Mouse (Mus musculus): Measurements from ENCODE around the gene Spin1. TPM values are rescaled to one million over a fixed set of nuclear protein-coding genes. Genes with fewer than 3 reads are reported as not detected.

Spin1 gene
- total and polyA plus RNA-seq, 2 experiments from 2014 or later = 31.3 to 41.7 TPM

DNA sequence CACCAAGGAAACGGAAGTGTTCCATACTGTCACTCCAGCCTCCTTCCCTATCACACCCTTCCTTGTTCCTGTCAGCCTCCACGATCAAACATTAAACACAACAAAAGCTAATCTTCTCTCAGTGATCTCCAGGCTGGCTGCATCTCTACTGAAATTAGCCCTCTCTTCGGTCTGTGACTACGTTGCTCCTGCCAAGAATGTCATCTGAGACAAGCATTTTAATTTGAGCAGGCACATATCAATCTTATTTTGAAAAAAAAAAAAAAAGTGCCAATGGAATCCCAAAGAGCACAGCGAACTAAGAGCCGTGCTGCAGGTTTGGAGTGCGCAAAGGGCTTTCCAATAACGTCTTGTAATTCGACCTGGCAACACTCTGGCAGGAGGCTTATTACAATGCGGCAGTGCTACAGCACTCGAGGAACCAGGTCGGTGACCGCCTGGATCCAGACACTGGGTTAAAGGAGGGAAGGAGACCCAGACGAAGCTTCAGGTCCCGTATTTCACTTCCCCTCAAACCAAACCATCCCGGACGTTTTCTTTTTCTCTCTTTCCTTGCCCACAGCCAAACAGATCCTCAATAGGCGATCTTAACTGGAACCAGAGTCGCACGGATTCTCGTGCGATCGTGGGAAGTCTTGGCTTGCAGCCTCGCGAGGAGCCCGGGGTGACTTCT, 984 bp upstream of the Spin1 start:
- TF ChIP-seq CTCF (IDR thresholded peaks at IDR 0.05; ENCODE audit: low read depth) = no peak
- no peak for TF ChIP-seq EP300 (IDR thresholded peaks at IDR 0.05; ENCODE audit: low read depth)
- 0 out of 2 replicates have a peak, but pooled peaks cover 6% of the 10 kb centered on the region for H3K4me1 ChIP-seq (ENCODE audit: control insufficient read depth, insufficient read depth)
- WGBS = 4% methylated on average over 26 of the region's 26 CpGs
- DNase-seq (ENCODE audit: low spot score) (peak; percentile 43), ATAC-seq (ENCODE audit: insufficient read depth, low read depth) (no peak)
- peak overlapping the region; percentile 80 for H3K4me3 ChIP-seq (ENCODE audit: low read depth, low read length)
- H3K27me3 ChIP-seq (ENCODE audit: control insufficient read depth, insufficient read depth, low read length) = no peaks in the 10 kb centered on the region
- peak overlapping the region; percentile 87 for H3K27ac ChIP-seq (ENCODE audit: low read depth)
- H3K9me3 ChIP-seq (replicated peaks; ENCODE audit: control insufficient read depth, low read length) = 0 out of 2 replicates have a peak, but pooled peaks cover 3% of the 10 kb centered on the region
- H3K4me2 ChIP-seq (ENCODE audit: low read depth, low read length) = peak overlapping the region; percentile 98
- 0 out of 2 replicates have a peak, but pooled peaks cover 4% of the 10 kb centered on the region for H3K36me3 ChIP-seq (replicated peaks; ENCODE audit: control insufficient read depth, insufficient read depth, low read length)
- H3K9ac ChIP-seq (replicated peaks; ENCODE audit: low read depth, low read length) = peak overlapping the region; percentile 79

DNA sequence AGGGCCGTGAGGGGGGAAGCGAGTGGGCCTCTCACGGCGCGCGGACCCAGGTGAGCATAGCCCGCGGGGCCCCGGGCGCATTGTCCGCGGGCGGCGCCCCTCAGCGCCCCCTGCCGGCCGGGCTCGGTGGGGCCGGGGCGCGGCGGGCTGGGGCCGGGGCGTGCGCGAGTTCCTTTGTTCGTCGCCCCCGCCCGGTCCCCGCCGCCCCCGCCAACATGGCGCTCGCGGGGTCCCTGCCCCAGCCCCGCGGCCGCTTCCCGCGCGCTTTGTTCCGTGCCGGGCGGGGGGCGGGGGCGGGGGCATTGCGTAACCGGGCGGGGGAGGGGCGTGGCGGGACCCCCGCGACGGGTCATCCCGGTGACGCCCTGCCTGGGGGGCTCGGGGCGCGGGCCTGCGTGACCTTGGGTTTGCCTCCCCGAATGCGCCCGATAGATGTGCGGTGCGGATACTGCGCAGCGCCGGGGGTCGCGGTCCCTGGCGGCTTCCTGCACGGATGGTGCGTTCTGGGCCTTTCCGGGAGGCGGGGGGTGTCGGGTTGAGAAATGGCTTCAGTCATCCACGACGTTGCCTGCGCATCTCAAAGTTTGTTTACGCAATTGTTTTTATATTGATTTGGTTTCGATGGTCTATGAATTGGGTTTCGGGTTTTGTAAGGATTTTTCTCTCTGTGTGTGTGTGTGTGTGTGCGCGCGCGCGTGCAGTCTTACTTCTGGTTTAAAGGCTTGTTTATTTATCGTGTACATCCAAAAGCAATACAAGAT, 516 bp downstream of the Spin1 start:
- H3K36me3 ChIP-seq (replicated peaks; ENCODE audit: control insufficient read depth, insufficient read depth, low read length) = 0 out of 2 replicates have a peak, but pooled peaks cover 4% of the 10 kb centered on the region
- peak; percentile 79 for ATAC-seq (ENCODE audit: insufficient read depth, low read depth)
- peak; percentile 18 for DNase-seq (ENCODE audit: low spot score)

DNA sequence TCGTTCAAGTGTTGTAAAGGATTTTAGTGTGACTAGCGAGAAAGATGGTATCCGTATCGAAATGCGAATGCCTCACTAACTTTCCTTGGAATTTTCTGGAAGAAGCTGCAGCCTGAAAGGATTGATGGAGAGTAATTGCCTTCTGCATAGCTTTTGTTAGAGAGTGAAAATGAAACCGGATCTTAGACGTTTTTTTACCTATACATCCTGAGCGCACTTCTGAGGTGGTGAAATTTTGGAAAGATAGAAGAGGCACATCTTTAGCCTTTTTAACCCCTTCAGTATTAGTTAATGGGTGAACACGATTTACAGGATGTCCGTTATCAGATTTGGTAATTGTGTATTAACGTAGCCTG, 1.1 kb downstream of the Spin1 start:
- TF ChIP-seq EP300 (IDR thresholded peaks at IDR 0.05; ENCODE audit: low read depth) (no peak), CTCF (IDR thresholded peaks at IDR 0.05; ENCODE audit: low read depth) (no peak)
- H3K36me3 ChIP-seq (replicated peaks; ENCODE audit: control insufficient read depth, insufficient read depth, low read length) = 0 out of 2 replicates have a peak, but pooled peaks cover 4% of the 10 kb centered on the region
- DNase-seq (ENCODE audit: low spot score) = peak; percentile 43
- peak overlapping the region; percentile 79 for H3K9ac ChIP-seq (replicated peaks; ENCODE audit: low read depth, low read length)
- ATAC-seq (ENCODE audit: insufficient read depth, low read depth) = no peak
- H3K4me1 ChIP-seq (ENCODE audit: control insufficient read depth, insufficient read depth) = 0 out of 2 replicates have a peak, but pooled peaks cover 6% of the 10 kb centered on the region
- WGBS = 21% methylated on average over 11 of the region's 11 CpGs
- peak overlapping the region; percentile 80 for H3K4me3 ChIP-seq (ENCODE audit: low read depth, low read length)
- H3K27me3 ChIP-seq (ENCODE audit: control insufficient read depth, insufficient read depth, low read length) = no peaks in the 10 kb centered on the region
- H3K4me2 ChIP-seq (ENCODE audit: low read depth, low read length) = peak overlapping the region; percentile 98
- H3K27ac ChIP-seq (ENCODE audit: low read depth) = peak overlapping the region; percentile 87
- H3K9me3 ChIP-seq (replicated peaks; ENCODE audit: control insufficient read depth, low read length) = 0 out of 2 replicates have a peak, but pooled peaks cover 3% of the 10 kb centered on the region

More for the DNA sequence above, 516 bp downstream of the Spin1 start:
- TF ChIP-seq EP300 (IDR thresholded peaks at IDR 0.05; ENCODE audit: low read depth) = no peak
- TF ChIP-seq CTCF (IDR thresholded peaks at IDR 0.05; ENCODE audit: low read depth) = peak; percentile 16; the same call in 1 of the 2 replicates
- H3K4me1 ChIP-seq (ENCODE audit: control insufficient read depth, insufficient read depth) = 0 out of 2 replicates have a peak, but pooled peaks cover 6% of the 10 kb centered on the region
- 3% methylated on average over 54 of the region's 89 CpGs for WGBS
- peak overlapping the region; percentile 80 for H3K4me3 ChIP-seq (ENCODE audit: low read depth, low read length)
- H3K27ac ChIP-seq (ENCODE audit: low read depth) = peak overlapping the region; percentile 87
- H3K27me3 ChIP-seq (ENCODE audit: control insufficient read depth, insufficient read depth, low read length) = no peaks in the 10 kb centered on the region
- peak overlapping the region; percentile 79 for H3K9ac ChIP-seq (replicated peaks; ENCODE audit: low read depth, low read length)
- H3K4me2 ChIP-seq (ENCODE audit: low read depth, low read length) = peak overlapping the region; percentile 98
- 0 out of 2 replicates have a peak, but pooled peaks cover 3% of the 10 kb centered on the region for H3K9me3 ChIP-seq (replicated peaks; ENCODE audit: control insufficient read depth, low read length)

DNA sequence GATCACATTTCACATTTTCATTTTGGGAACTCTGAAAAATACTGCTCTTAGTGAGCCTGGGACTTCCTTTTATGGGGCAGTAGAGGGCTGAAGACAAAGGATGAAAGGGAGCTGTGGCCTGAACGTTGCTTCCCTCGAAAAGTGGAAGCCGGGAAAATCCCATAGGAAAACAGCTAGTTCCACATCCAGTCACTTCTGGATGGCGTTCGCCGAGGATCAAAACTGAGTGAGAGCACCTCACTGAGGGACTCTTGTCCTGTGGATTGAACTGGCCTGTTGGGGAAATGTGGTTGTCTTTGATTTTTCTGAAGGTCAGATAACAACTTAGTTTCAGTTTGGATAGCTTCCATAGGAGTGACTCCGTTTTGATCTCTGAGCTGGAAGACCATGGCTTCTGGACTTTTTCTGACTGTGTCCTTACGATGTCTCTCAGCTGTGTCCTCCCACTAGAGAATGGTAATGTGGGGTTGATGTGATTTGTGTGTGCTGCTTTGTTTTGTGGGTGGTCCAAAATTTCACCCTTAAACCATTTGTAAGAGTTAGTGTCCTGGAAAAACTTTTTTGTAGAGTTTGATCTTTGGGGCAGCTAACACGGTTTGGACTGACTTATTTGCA, 2.5 kb downstream of the Spin1 start:
- H3K9ac ChIP-seq (replicated peaks; ENCODE audit: low read depth, low read length) = 0 out of 2 replicates have a peak overlapping the region, but pooled peaks have one; percentile 0
- no peak overlapping the region for H3K4me3 ChIP-seq (ENCODE audit: low read depth, low read length)
- H3K36me3 ChIP-seq (replicated peaks; ENCODE audit: control insufficient read depth, insufficient read depth, low read length) = 0 out of 2 replicates have a peak, but pooled peaks cover 4% of the 10 kb centered on the region
- H3K4me1 ChIP-seq (ENCODE audit: control insufficient read depth, insufficient read depth) = 0 out of 2 replicates have a peak, but pooled peaks cover 6% of the 10 kb centered on the region
- no peak for ATAC-seq (ENCODE audit: insufficient read depth, low read depth)
- H3K4me2 ChIP-seq (ENCODE audit: low read depth, low read length) = peak overlapping the region; percentile 14
- H3K27me3 ChIP-seq (ENCODE audit: control insufficient read depth, insufficient read depth, low read length) = no peaks in the 10 kb centered on the region
- 0 out of 2 replicates have a peak, but pooled peaks cover 3% of the 10 kb centered on the region for H3K9me3 ChIP-seq (replicated peaks; ENCODE audit: control insufficient read depth, low read length)
- no peak for TF ChIP-seq CTCF (IDR thresholded peaks at IDR 0.05; ENCODE audit: low read depth)
- no peak for TF ChIP-seq EP300 (IDR thresholded peaks at IDR 0.05; ENCODE audit: low read depth)
- whole genome bisulfite sequencing = 49% methylated on average over 9 of the region's 9 CpGs
- DNase-seq (ENCODE audit: low spot score) = peak; percentile 10
- peak overlapping the region; percentile 87 for H3K27ac ChIP-seq (ENCODE audit: low read depth)
